Mouse (Mus musculus) layer of hippocampus, adult 2 months (tissue): Measurements from ENCODE around the gene Smad6. TPM values are rescaled to one million over a fixed set of nuclear protein-coding genes. Genes with fewer than 3 reads are reported as not detected.
A peak's percentile ranks its signal among the peaks of the same experiment; 100 is the strongest.

Experiments
- DNase-seq, 2 experiments: peaks; one replicate each; pipeline ENCODE4 v3.0.0; 2022; ENCODE audit warnings: low spot score in 2 of 2
- H3K27ac ChIP-seq: fragments of 200-600 bp; 2 replicates; pipeline ENCODE4 v1.8.1; 2022
- H3K4me3 ChIP-seq: fragments of 200-600 bp; 2 replicates; pipeline ENCODE4 v1.8.1; 2022; ENCODE audit warnings: mild to moderate bottlenecking
- CTCF ChIP-seq: fragments of 200-600 bp; conservative IDR thresholded peaks from 2 replicates; pipeline ENCODE4 v1.8.1; 2022; ENCODE audit warnings: antibody characterized with exemption, mild to moderate bottlenecking, moderate library complexity
- total RNA-seq, 2 experiments: library from RNA; stranded (reverse); gene quantifications; 2 replicates each; pipeline ENCODE4 v1.2.3; 2021

The Smad6 gene
- total RNA-seq, 2 experiments from 2014 or later: 2.1 to 2.3 TPM

DNA sequence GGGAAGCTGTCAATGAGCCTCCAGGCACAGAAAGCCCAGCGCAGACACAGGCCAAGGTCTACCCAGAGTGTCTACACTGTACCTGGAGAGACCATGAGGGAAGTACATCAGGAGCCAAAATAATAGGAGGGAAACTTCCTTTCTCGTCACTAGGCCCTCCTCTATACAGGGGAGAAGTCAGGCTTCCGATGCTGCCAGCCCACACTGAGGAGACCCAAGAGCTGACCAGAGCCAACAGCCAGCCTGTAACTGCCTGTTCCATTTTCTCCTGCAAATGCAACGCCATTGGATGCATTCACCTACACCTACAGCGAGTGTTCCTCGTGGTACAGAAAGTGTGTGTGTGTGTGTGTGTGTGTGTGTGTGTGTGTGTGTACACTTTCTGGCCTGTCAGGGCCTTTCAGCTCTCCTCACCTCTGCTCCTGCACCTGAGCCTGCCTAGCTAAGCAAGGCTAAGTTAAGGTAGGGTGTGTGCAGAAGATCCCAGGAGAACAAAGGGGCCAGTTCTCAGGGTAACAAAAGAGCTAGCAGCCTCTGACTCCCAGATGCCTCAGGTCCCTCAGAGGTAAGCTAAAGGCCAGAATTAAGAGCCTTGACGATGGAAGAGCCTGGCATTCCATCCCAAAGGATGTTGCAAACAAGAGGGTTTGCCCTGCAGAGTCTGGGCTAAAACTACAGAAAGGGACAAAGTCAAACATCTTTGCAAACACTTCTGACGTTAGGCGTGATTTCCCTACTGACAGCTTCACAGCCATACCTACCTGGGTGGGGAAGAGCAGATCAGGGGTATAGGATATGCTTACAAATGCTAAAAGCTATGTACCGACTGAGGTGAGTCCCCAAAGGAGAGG, 2.6 kb downstream of the Smad6 start:
- Histone ChIP-seq H3K4me3 (peak overlapping the region; percentile 54; the same call in 1 of the 2 replicates), H3K27ac (no peak overlapping the region)
- TF ChIP-seq CTCF: no peak
- no peak for DNase-seq

DNA sequence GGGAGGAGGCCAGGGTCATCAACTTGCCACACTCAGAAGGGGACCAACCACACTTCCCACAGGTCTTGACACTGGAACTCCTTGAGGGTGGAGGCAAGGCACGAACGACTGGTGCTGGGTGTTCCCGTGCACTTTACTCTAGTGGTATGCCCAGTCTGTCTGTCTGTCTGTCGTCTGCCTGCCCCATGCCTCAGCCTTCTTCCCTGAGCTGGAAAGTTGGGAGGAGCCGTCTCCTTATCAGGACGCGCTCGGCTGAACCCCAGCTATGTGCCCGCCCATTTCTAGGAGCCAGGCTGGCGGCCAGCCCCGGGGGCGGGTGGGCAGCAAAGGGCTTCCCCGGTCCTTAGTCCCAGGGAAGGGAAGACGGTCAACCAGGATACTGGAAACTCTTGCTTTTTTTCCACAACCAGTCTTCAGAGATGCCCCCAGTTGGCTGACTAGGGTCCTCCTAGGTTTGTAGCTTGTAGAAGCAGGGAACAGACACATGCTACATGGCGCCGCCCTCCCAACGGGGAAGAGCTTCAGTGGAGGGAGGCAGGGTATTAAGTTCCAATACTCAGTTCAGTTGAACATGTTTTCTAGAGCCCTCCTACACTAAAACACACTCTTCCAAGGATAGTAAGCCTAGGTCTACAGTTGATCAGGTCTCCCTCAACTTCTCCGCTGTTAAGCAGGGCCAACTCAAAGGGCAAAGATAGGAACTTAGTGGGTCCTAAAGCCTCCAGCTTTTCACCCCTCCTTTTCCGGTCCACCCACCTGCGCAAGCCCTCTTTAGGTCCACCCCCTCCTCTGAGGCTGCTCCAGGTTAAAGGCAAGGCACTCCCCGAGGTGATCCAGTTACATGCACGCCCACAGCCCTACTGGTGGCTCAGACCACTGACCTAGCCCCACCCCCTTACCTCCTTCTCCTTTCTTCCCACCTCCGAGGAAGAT, 3.7 kb downstream of the Smad6 start:
- Histone ChIP-seq H3K4me3 (peak overlapping the region; percentile 8), H3K27ac (no peak overlapping the region)
- no peak for TF ChIP-seq CTCF
- no peak for DNase-seq

DNA sequence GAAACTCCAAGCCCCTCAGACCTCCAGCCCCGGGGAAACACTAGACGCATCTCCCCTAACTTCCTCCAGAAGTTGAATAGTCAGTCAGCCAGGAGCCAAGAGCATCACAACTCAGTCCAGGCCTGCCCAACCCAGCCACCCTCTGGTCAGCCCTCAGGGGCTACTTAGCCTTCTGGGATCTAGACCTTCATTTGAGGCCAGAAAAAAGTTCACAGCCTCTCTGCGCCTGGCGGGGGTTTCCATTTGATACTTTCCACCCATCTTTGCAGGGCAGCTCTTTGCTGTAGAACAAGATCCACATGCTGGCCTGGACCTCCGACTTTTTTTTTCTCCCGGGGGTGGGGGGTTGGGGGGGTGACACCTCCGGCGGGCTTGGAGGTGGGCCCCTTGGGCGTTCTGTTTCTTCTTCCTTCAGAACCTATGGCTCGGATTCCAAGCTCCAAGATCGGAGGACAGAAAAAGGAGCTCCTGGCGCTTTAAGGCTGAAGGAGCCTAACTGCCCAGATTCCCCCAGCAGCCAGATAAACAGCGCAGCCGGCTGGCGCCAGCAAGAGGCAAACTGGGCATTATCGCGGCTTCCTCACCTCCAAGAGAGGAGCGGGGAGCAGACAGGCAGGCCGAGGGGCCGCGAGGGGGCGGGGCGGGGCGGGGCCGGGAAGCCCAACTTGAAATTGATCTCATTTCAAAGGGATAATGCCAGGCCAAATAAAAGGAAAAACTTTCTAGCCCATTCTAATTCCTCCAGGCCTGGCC, 5.0 kb downstream of the Smad6 start:
- no peak for DNase-seq
- no peak for TF ChIP-seq CTCF
- Histone ChIP-seq H3K4me3 (peak overlapping the region; percentile 36; the same call in 1 of the 2 replicates), H3K27ac (peak overlapping the region; percentile 23; the same call in 1 of the 2 replicates)

DNA sequence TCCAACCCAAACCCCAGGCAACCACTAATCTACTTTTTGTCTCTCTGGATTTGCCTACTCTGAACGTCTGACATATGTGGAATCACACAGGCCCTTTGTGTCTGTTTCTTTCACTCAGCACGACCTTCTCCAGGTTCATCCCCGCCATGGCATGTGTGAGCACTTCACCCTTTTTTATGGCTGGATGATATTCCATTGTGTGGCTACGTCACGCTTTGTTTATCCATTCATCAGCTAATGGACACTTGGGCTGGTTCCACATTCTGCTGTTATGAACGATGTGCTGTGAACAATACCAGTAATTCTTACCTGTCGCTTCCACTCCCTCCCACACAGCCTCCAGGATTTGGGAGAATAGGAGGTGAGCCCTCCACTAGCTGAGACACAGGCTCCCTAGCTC, 5.8 kb downstream of the Smad6 start:
- no peak overlapping the region for H3K27ac ChIP-seq
- DNase-seq: no peak
- no peak for TF ChIP-seq CTCF
- no peak overlapping the region for H3K4me3 ChIP-seq

GRCm38 (mm10) chr9:64014801-64015200, 7.1 kb downstream of the Smad6 start:
- no peak overlapping the region for H3K27ac ChIP-seq
- DNase-seq: no peak
- no peak overlapping the region for H3K4me3 ChIP-seq
- no peak for TF ChIP-seq CTCF

DNA sequence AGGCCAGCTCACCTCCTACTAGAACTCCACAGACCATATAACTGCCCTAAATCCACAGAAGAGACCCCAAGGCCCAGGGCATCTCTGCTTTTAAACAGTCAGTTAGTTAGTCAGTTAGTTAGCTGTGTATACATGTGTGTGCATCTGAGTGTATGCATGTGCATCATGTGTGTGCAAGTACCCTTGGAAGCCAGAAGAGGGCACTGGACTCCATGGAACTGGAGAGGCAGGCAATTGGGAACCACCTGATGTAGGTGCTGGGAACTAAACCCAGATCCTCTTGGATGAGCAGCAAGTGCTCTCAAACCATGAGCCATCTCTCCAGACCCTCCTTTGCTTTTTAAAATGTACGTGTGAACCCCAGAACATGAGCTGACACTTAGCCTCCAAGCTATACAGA, 10.5 kb downstream of the Smad6 start:
- no peak overlapping the region for H3K4me3 ChIP-seq

GRCm38 (mm10) chr9:64002981-64003380, 18.9 kb downstream of the Smad6 start:
- Histone ChIP-seq H3K27ac (no peak overlapping the region), H3K4me3 (no peak overlapping the region)
- TF ChIP-seq CTCF: no peak
- DNase-seq: no peak

More for the DNA sequence above, 10.5 kb downstream of the Smad6 start:
- TF ChIP-seq CTCF: peak; percentile 33
- H3K27ac ChIP-seq: no peak overlapping the region
- no peak for DNase-seq

DNA sequence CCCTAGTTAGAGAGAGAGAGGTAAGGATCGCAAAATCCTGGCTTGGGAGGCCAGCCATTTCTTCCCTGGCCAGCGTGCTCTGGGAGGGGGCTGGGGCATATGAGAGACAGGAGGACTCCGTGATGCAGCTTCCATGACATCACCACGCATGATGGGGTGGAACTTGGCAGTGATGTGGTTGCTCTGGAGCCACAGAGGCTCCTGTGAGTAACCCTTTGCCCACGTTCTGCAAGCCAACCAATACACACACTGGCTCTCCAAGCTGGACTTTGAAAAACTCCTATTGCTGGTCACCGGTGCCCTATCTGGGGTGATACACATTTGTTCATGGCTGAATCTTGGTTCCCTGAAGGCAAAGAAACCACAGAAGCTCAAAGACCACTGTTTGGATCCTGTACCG, 20.8 kb downstream of the Smad6 start:
- Histone ChIP-seq H3K27ac (no peak overlapping the region), H3K4me3 (no peak overlapping the region)
- no peak for DNase-seq
- no peak for TF ChIP-seq CTCF

DNA sequence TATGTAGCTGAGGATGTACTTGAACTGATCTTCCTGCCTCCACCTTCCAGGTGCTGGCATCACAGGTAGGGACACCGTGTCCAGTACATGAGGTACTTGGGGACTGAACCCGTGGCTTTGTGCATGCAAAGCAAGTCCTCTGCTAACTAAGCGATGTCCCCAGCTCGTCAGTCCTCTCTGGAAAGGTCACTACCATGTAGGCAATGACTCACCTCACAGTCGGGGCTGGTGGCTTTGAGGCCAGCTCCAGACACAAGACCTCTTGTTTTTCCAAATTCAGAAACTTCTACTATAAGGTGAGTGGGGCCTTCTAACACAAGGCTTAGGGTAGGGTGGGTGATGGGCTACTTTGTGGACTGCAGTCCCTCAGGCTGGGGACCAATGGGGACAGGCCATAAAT, 21.8 kb downstream of the Smad6 start:
- DNase-seq: no peak
- TF ChIP-seq CTCF: no peak
- H3K4me3 ChIP-seq: no peak overlapping the region
- no peak overlapping the region for H3K27ac ChIP-seq

GRCm38 (mm10) chr9:63999194-63999593, 22.7 kb downstream of the Smad6 start:
- TF ChIP-seq CTCF: no peak
- H3K27ac ChIP-seq: no peak overlapping the region; the same call in 1 of the 2 replicates
- no peak overlapping the region for H3K4me3 ChIP-seq
- no peak for DNase-seq

- Histone ChIP-seq H3K4me3 (no peak overlapping the region), H3K27ac (peak overlapping the region; percentile 75)
- no peak for TF ChIP-seq CTCF
- DNase-seq: no peak
Measured at GRCm38 (mm10) chr9:63998026-63998425, 23.8 kb downstream of the Smad6 start.

GRCm38 (mm10) chr9:63997439-63997838, 24.4 kb downstream of the Smad6 start:
- Histone ChIP-seq H3K27ac (peak overlapping the region; percentile 75), H3K4me3 (no peak overlapping the region; the same call in 1 of the 2 replicates)
- peak; percentile 76 for TF ChIP-seq CTCF
- peak in 1 of 2 experiments; percentile 10 for DNase-seq
